Mouse (Mus musculus) mature B cell (primary cell): ENCODE data around the gene Spata2.

Experiments
- in situ Hi-C: fragments of 300-500 bp; cut with MboI; formaldehyde crosslinking; loops from 2 replicates; pipeline ENCODE4 v1.14.3; 2019

The Spata2 gene

GRCm38 (mm10) chr2:167492713-167493636 is at the start of gene Spata2:
TSS of gene Spata2 (minus strand) at chr2:167492887.
- in situ Hi-C loops, result no loop called here

- in situ Hi-C loops, result loop anchor here (25.0 kb wide), 1 partner anchor 345 kb away; no protein-coding TSS in a partner anchor
Measured at GRCm38 (mm10) chr2:167542361-167542760, 49.7 kb upstream of the Spata2 start.

- in situ Hi-C loops, result loop anchor here (25.0 kb wide), 1 partner anchor 346 kb away; no protein-coding TSS in a partner anchor
Measured at GRCm38 (mm10) chr2:167541761-167542160, 49.1 kb upstream of the Spata2 start.

GRCm38 (mm10) chr2:167541324-167541723 is 48.6 kb upstream of the Spata2 start:
- in situ Hi-C loops, result loop anchor here (25.0 kb wide), 1 partner anchor 346 kb away; no protein-coding TSS in a partner anchor

- in situ Hi-C loops, result loop anchor here (25.0 kb wide), 1 partner anchor 347 kb away; no protein-coding TSS in a partner anchor
Measured at GRCm38 (mm10) chr2:167540477-167541110, 47.9 kb upstream of the Spata2 start.

- in situ Hi-C loops, result loop anchor here (10.0 to 25.0 kb wide), 2 partner anchors 135 to 347 kb away; no protein-coding TSS in a partner anchor
Measured at GRCm38 (mm10) chr2:167539536-167540476, 47.1 kb upstream of the Spata2 start.

- in situ Hi-C loops, result loop anchor here (10.0 to 25.0 kb wide), 2 partner anchors 136 to 349 kb away; no protein-coding TSS in a partner anchor
Measured at GRCm38 (mm10) chr2:167538671-167539306, 46.1 kb upstream of the Spata2 start.

GRCm38 (mm10) chr2:167537476-167538297 is 45.0 kb upstream of the Spata2 start, which contains the start of gene Snai1:
TSS of gene Snai1 (plus strand) at chr2:167538195.
- in situ Hi-C loops, result loop anchor here (10.0 to 25.0 kb wide), 2 partner anchors 137 to 350 kb away; no protein-coding TSS in a partner anchor

- in situ Hi-C loops, result loop anchor here (10.0 to 25.0 kb wide), 2 partner anchors 138 to 351 kb away; no protein-coding TSS in a partner anchor
Measured at GRCm38 (mm10) chr2:167536320-167536945, 43.7 kb upstream of the Spata2 start.

GRCm38 (mm10) chr2:167533880-167534279 is 41.2 kb upstream of the Spata2 start:
- in situ Hi-C loops, result loop anchor here (5.0 to 25.0 kb wide), 3 partner anchors 68 to 353 kb away; no protein-coding TSS in a partner anchor

GRCm38 (mm10) chr2:167532131-167532530 is 39.4 kb upstream of the Spata2 start:
- in situ Hi-C loops, result loop anchor here (5.0 to 25.0 kb wide), 3 partner anchors 70 to 355 kb away; no protein-coding TSS in a partner anchor

- in situ Hi-C loops, result loop anchor here (5.0 to 25.0 kb wide), 3 partner anchors 72 to 357 kb away; no protein-coding TSS in a partner anchor
Measured at GRCm38 (mm10) chr2:167530536-167530935, 37.8 kb upstream of the Spata2 start.

GRCm38 (mm10) chr2:167529935-167530513 is 37.3 kb upstream of the Spata2 start:
- in situ Hi-C loops, result loop anchor here (5.0 to 25.0 kb wide), 3 partner anchors 72 to 357 kb away; no protein-coding TSS in a partner anchor

- in situ Hi-C loops, result loop anchor here (25.0 kb wide), 1 partner anchor 359 kb away; no protein-coding TSS in a partner anchor
Measured at GRCm38 (mm10) chr2:167528278-167528677, 35.6 kb upstream of the Spata2 start.

GRCm38 (mm10) chr2:167519606-167520252 is 27.0 kb upstream of the Spata2 start:
- in situ Hi-C loops, result no loop called here

GRCm38 (mm10) chr2:167515688-167516087 is 23.0 kb upstream of the Spata2 start:
- in situ Hi-C loops, result no loop called here

- in situ Hi-C loops, result no loop called here
Measured at GRCm38 (mm10) chr2:167514641-167515040, 22.0 kb upstream of the Spata2 start.

- in situ Hi-C loops, result no loop called here
Measured at GRCm38 (mm10) chr2:167512970-167513369, 20.3 kb upstream of the Spata2 start.
